Mouse (Mus musculus) liver, postnatal 0 days (tissue): ENCODE data around the gene Hectd1. TPM values are rescaled to one million over a fixed set of nuclear protein-coding genes. Genes with fewer than 3 reads are reported as not detected.

ENCODE experiments used
- ATAC-seq: fragments of 200-750 bp; cut with Nextera tagmentation; 2 replicates; pipeline ENCODE4 v1.8.0; 2017; ENCODE audit warnings: mild to moderate bottlenecking, moderate library complexity
- DNase-seq: peaks from one replicate; pipeline ENCODE4 v3.0.0-alpha.2; 2016
- H3K27ac ChIP-seq: fragments of 300-500 bp; sonication (generic); 2 replicates; pipeline ENCODE4 v1.5.1; 2014; ENCODE audit warnings: antibody characterized with exemption, moderate library complexity, mild to moderate bottlenecking, low read depth
- H3K27me3 ChIP-seq: fragments of 300-500 bp; sonication (generic); 2 replicates; pipeline ENCODE4 v1.6.1; 2014; ENCODE audit warnings: low read length, control low read depth, mixed read lengths; ENCODE audit not compliant: insufficient read depth
- H3K36me3 ChIP-seq: fragments of 300-500 bp; sonication (generic); replicated peaks from 2 replicates; pipeline ENCODE4 v1.6.1; 2014; ENCODE audit warnings: mild to moderate bottlenecking, control low read depth, low read length, moderate library complexity, mixed read lengths; ENCODE audit not compliant: insufficient read depth
- H3K4me1 ChIP-seq: fragments of 300-500 bp; sonication (generic); 2 replicates; pipeline ENCODE4 v1.6.1; 2014; ENCODE audit warnings: antibody characterized with exemption, mild to moderate bottlenecking, control low read depth; ENCODE audit not compliant: insufficient read depth
- H3K4me2 ChIP-seq: fragments of 300-500 bp; sonication (generic); 2 replicates; pipeline ENCODE4 v1.6.1; 2014; ENCODE audit warnings: low read depth, mild to moderate bottlenecking, low read length, moderate library complexity, mixed read lengths
- H3K4me3 ChIP-seq: fragments of 300-500 bp; sonication (generic); 2 replicates; pipeline ENCODE4 v1.5.1; 2014; ENCODE audit warnings: low read depth, low read length
- H3K9ac ChIP-seq: fragments of 300-500 bp; sonication (generic); replicated peaks from 2 replicates; pipeline ENCODE4 v1.6.1; 2014; ENCODE audit warnings: mild to moderate bottlenecking, moderate library complexity
- H3K9me3 ChIP-seq: fragments of 300-500 bp; sonication (generic); 2 replicates; pipeline ENCODE4 v1.6.1; 2016; ENCODE audit warnings: mild to moderate bottlenecking, control low read depth, low read length, mixed read lengths
- CTCF ChIP-seq: sonication (generic); IDR thresholded peaks from 2 replicates; pipeline ENCODE4 v1.5.1; 2016; ENCODE audit warnings: antibody characterized with exemption, low read depth
- EP300 ChIP-seq: IDR thresholded peaks from 2 replicates; pipeline ENCODE4 v1.6.1; 2016; ENCODE audit warnings: antibody characterized with exemption, low read depth, mild to moderate bottlenecking
- WGBS: fragments of 180-500 bp; shearing (Covaris S2); extraction: QIAGEN DNeasy Blood & Tissue Kit; methylation state at CpG from one replicate; pipeline ENCODE4 v1.1.7; 2014; ENCODE audit not compliant: insufficient replicate concordance; 5-methylcytosine and 5-hydroxymethylcytosine counted together
- polyA plus RNA-seq: library from polyadenylated mRNA; unstranded; fragments of >200 nt; fragmentation: Nextera tagmentation; extraction: Ambion mirVana; gene quantifications from 2 replicates; pipeline ENCODE4 v1.2.1, GENCODE M21; 2015

Hectd1 gene
- 18.2 and 20.6 TPM in 2 replicates for polyA plus RNA-seq

DNA sequence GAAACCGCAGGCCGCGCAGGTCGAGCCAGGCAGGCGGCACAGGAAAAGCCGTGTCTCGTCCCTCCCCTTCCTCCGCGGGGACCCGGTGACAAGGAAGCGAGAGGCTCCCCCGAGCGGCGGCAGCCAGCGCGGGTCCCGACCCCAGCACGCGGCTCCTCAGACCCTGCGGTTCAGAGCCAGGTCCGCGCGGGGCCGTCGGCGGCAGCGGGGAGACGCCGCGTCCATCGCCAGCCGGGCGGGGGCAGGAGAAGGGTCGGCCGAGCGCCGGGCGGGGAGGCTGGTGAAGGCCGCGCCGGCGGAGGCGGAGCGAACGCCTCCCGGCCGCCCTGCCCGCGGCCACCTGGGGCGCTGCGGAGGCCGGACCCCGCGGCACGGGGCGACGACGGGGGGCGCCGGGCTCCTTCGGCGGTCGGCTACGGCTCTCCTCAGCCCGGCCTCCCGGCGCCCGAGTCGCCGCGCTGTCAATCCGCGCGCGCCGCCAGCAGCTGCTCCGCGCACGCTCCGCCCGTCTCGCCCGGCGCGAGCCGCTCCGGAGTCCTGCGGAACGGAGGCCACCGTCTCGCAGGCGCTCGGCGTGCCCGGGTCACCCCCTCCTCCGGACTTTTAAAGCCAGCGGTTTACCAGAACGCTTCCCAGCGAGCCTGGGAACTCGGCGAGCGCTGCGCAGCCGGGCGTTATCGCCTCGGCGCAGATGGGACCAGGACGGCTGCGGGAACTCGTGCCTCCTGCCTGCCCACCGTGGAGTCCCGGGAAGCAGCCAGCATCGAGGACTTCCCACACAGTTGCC, at the start of gene Hectd1:
Hectd1 (minus strand) TSS at position 247 of the 787 bp plus-strand sequence.
- peak; percentile 89 for DNase-seq
- peak within 1 kb of the TSS; percentile 97 for H3K9ac ChIP-seq
- H3K4me2 ChIP-seq = peak within 1 kb of the TSS; percentile 64
- peak within 1 kb of the TSS; percentile 100 for H3K27ac ChIP-seq
- TF ChIP-seq CTCF (peak; percentile 29), EP300 (peak; percentile 78)
- peak; percentile 90 for ATAC-seq
- H3K4me3 ChIP-seq = peak within 1 kb of the TSS; percentile 86
- peaks cover 24% of the 10 kb centered on the region for H3K36me3 ChIP-seq
- WGBS = under 1% methylated on average over 58 of the region's 114 CpGs
- no peaks in the 10 kb centered on the region for H3K27me3 ChIP-seq
- no peaks in the 10 kb centered on the region for H3K9me3 ChIP-seq
- peaks cover 20% of the 10 kb centered on the region for H3K4me1 ChIP-seq

- ATAC-seq (peak; percentile 46), DNase-seq (no peak)
- H3K27ac ChIP-seq = peak overlapping the region; percentile 8; the same call in 1 of the 2 replicates
- H3K9me3 ChIP-seq = no peaks in the 10 kb centered on the region
- TF ChIP-seq CTCF (no peak), EP300 (no peak)
- no peak overlapping the region for H3K4me3 ChIP-seq
- H3K4me2 ChIP-seq = peak overlapping the region; percentile 13; the same call in 1 of the 2 replicates
- WGBS = 34% methylated on average over 11 of the region's 11 CpGs
- no peak overlapping the region for H3K9ac ChIP-seq
- no peaks in the 10 kb centered on the region for H3K27me3 ChIP-seq
- peaks cover 19% of the 10 kb centered on the region for H3K4me1 ChIP-seq
- 0 out of 2 replicates have a peak, but pooled peaks cover 7% of the 10 kb centered on the region for H3K36me3 ChIP-seq
Measured at GRCm38 (mm10) chr12:51871446-51872144, 42.3 kb upstream of the Hectd1 start.

- DNase-seq (no peak), ATAC-seq (no peak)
- no peak overlapping the region for H3K27ac ChIP-seq
Measured at GRCm38 (mm10) chr12:51869511-51869910, 40.2 kb upstream of the Hectd1 start.

DNA sequence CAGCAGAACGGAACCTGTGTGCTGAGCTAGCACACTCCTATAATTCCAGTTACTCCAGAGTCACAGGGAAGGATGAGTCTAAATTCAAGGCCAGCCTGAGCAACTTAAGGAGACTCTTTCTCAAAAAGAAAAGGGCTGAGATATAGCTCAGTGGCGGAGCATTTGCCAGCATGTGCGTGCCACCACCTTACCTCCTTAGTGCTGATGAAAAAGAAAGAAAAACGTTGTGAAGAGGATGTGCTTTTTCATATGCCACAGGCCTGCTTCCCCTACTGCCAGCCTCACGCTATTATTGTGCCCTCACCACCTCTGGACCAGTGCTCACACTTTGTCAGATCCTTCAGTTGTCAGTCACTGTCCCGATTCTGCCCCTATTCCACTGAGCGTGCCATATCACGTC, 37.7 kb upstream of the Hectd1 start:
- Histone ChIP-seq H3K9ac (no peak overlapping the region), H3K9me3 (no peaks in the 10 kb centered on the region), H3K4me1 (peaks cover 40% of the 10 kb centered on the region), H3K4me2 (no peak overlapping the region), H3K36me3 (no peaks in the 10 kb centered on the region), H3K4me3 (no peak overlapping the region), H3K27ac (0 out of 2 replicates have a peak overlapping the region, but pooled peaks have one; percentile 24), H3K27me3 (no peaks in the 10 kb centered on the region)
- ATAC-seq = no peak
- 76% methylated on average over 8 of the region's 8 CpGs for WGBS
- TF ChIP-seq EP300 (no peak), CTCF (no peak)
- DNase-seq = no peak

More at GRCm38 (mm10) chr12:51869511-51869910, 40.2 kb upstream of the Hectd1 start:
- H3K4me1 ChIP-seq = peaks cover 38% of the 10 kb centered on the region
- H3K9me3 ChIP-seq = no peaks in the 10 kb centered on the region
- H3K36me3 ChIP-seq = 0 out of 2 replicates have a peak, but pooled peaks cover 2% of the 10 kb centered on the region
- H3K27me3 ChIP-seq = no peaks in the 10 kb centered on the region
- TF ChIP-seq EP300 (no peak), CTCF (no peak)
- WGBS = 78% methylated on average over 3 of the region's 3 CpGs
- no peak overlapping the region for H3K4me2 ChIP-seq
- H3K9ac ChIP-seq = no peak overlapping the region
- no peak overlapping the region for H3K4me3 ChIP-seq

- Histone ChIP-seq H3K4me1 (peaks cover 33% of the 10 kb centered on the region), H3K4me3 (no peak overlapping the region), H3K27ac (peak overlapping the region; percentile 93), H3K36me3 (no peaks in the 10 kb centered on the region), H3K9ac (peak overlapping the region; percentile 37; the same call in 1 of the 2 replicates), H3K4me2 (peak overlapping the region; percentile 47), H3K9me3 (no peaks in the 10 kb centered on the region), H3K27me3 (no peaks in the 10 kb centered on the region)
- TF ChIP-seq EP300 = no peak
- TF ChIP-seq CTCF = no peak
- ATAC-seq (peak; percentile 60), DNase-seq (peak; percentile 38)
- 54% methylated on average over 13 of the region's 13 CpGs for WGBS
Measured at GRCm38 (mm10) chr12:51866226-51866910, 37.0 kb upstream of the Hectd1 start.

DNA sequence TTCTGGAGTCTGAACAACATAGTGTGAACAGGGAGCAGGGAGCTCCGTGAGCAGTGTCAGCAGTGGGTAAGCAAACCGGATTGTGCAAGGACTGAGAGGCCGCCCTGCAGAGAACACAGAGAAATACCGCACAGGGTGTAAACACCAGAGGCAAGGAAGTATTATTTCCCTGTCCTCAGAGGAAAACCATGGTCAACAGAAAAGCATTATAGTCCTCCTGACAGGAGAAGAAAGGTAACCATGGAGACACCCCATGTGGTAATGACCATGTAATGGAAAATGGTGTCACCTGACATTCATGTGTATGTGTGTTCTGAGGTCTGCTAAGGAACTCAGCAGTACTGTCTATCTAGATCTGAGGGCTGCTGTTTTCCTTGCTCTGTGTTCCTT, 36.4 kb upstream of the Hectd1 start:
- H3K4me1 ChIP-seq = peaks cover 32% of the 10 kb centered on the region
- H3K9me3 ChIP-seq = no peaks in the 10 kb centered on the region
- ATAC-seq (peak; percentile 87), DNase-seq (peak; percentile 64)
- peak overlapping the region; percentile 93 for H3K27ac ChIP-seq
- H3K9ac ChIP-seq = peak overlapping the region; percentile 37
- no peaks in the 10 kb centered on the region for H3K36me3 ChIP-seq
- WGBS = 28% methylated on average over 4 of the region's 4 CpGs
- no peaks in the 10 kb centered on the region for H3K27me3 ChIP-seq
- H3K4me3 ChIP-seq = no peak overlapping the region
- H3K4me2 ChIP-seq = peak overlapping the region; percentile 47
- TF ChIP-seq CTCF (no peak), EP300 (peak; percentile 52)
